Mouse (Mus musculus) stomach, embryonic 15.5 days (tissue): Measurements from ENCODE around the gene Actr8. TPM values are rescaled to one million over a fixed set of nuclear protein-coding genes. Genes with fewer than 3 reads are reported as not detected.

Experiments
- ATAC-seq: fragments of 200-750 bp; cut with Nextera tagmentation; 2 replicates; pipeline ENCODE4 v1.8.0; 2017; ENCODE audit warnings: low read depth, moderate number of reproducible peaks, moderate TSS enrichment; ENCODE audit not compliant: insufficient read depth, low FRiP score
- H3K27ac ChIP-seq: fragments of 300-500 bp; sonication (generic); 2 replicates; pipeline ENCODE4 v1.5.1; 2015; ENCODE audit warnings: mild to moderate bottlenecking, inconsistent platforms
- H3K27me3 ChIP-seq: fragments of 300-500 bp; sonication (generic); replicated peaks from 2 replicates; pipeline ENCODE4 v1.6.1; 2015; ENCODE audit warnings: inconsistent platforms
- H3K36me3 ChIP-seq: fragments of 300-500 bp; sonication (generic); 2 replicates; pipeline ENCODE4 v1.6.1; 2015; ENCODE audit warnings: inconsistent platforms
- H3K4me1 ChIP-seq: fragments of 300-500 bp; sonication (generic); 2 replicates; pipeline ENCODE4 v1.6.1; 2015; ENCODE audit warnings: inconsistent platforms
- H3K4me2 ChIP-seq: fragments of 300-500 bp; sonication (generic); 2 replicates; pipeline ENCODE4 v1.6.1; 2015; ENCODE audit warnings: mild to moderate bottlenecking, inconsistent platforms
- H3K4me3 ChIP-seq: fragments of 300-500 bp; sonication (generic); replicated peaks from 2 replicates; pipeline ENCODE4 v1.5.1; 2015; ENCODE audit warnings: inconsistent platforms
- H3K9ac ChIP-seq: fragments of 300-500 bp; sonication (generic); 2 replicates; pipeline ENCODE4 v1.6.1; 2015; ENCODE audit warnings: inconsistent platforms
- H3K9me3 ChIP-seq: fragments of 300-500 bp; sonication (generic); 2 replicates; pipeline ENCODE4 v1.6.1; 2016; ENCODE audit warnings: inconsistent platforms
- WGBS: fragments of 180-500 bp; shearing (Covaris S2); methylation state at CpG from one replicate; pipeline ENCODE4 v1.1.7; 2015; 5-methylcytosine and 5-hydroxymethylcytosine counted together
- polyA plus RNA-seq: library from polyadenylated mRNA; unstranded; fragments of >200 nt; fragmentation: Nextera tagmentation; extraction: Ambion mirVana; gene quantifications from 2 replicates; pipeline ENCODE4 v1.2.1, GENCODE M21; 2015

Actr8 gene
- polyA plus RNA-seq, 1 experiment from 2014 or later: 51.6 TPM

- H3K4me1 ChIP-seq: peaks cover 18% of the 10 kb centered on the region
- no peaks in the 10 kb centered on the region for H3K27me3 ChIP-seq
- H3K36me3 ChIP-seq: peaks cover 26% of the 10 kb centered on the region
- H3K4me2 ChIP-seq: peak within 1 kb of the TSS; percentile 64
- peak within 1 kb of the TSS; percentile 82 for H3K27ac ChIP-seq
- under 1% methylated on average over 49 of the region's 49 CpGs for WGBS
- peak within 1 kb of the TSS; percentile 84 for H3K9ac ChIP-seq
- peak; percentile 100 for ATAC-seq
- no peaks in the 10 kb centered on the region for H3K9me3 ChIP-seq
- peak within 1 kb of the TSS; percentile 96 for H3K4me3 ChIP-seq
Measured at GRCm38 (mm10) chr14:29968075-29968821, 9.9 kb upstream of the Actr8 start, which contains the start of gene Selenok. Gene Selenok, plus strand, starts transcription at chr14:29968308.

GRCm38 (mm10) chr14:29971446-29971845 is 6.7 kb upstream of the Actr8 start:
- peaks cover 18% of the 10 kb centered on the region for H3K4me1 ChIP-seq
- H3K9me3 ChIP-seq: no peaks in the 10 kb centered on the region
- no peak overlapping the region for H3K4me3 ChIP-seq
- 87% methylated on average over 7 of the region's 7 CpGs for WGBS
- H3K36me3 ChIP-seq: peaks cover 36% of the 10 kb centered on the region
- no peak overlapping the region for H3K4me2 ChIP-seq
- H3K27ac ChIP-seq: no peak overlapping the region
- no peak for ATAC-seq
- no peaks in the 10 kb centered on the region for H3K27me3 ChIP-seq
- H3K9ac ChIP-seq: no peak overlapping the region

- no peaks in the 10 kb centered on the region for H3K9me3 ChIP-seq
- no peak overlapping the region for H3K4me3 ChIP-seq
- H3K27ac ChIP-seq: no peak overlapping the region
- H3K4me2 ChIP-seq: no peak overlapping the region
- 75% methylated on average over 5 of the region's 5 CpGs for WGBS
- no peak for ATAC-seq
- peaks cover 36% of the 10 kb centered on the region for H3K36me3 ChIP-seq
- H3K9ac ChIP-seq: no peak overlapping the region
- H3K4me1 ChIP-seq: peaks cover 18% of the 10 kb centered on the region
- no peaks in the 10 kb centered on the region for H3K27me3 ChIP-seq
Measured at GRCm38 (mm10) chr14:29971993-29972392, 6.1 kb upstream of the Actr8 start.

GRCm38 (mm10) chr14:29976927-29977326 is 1.2 kb upstream of the Actr8 start:
- Histone ChIP-seq H3K4me1 (no peaks in the 10 kb centered on the region), H3K4me3 (no peak overlapping the region), H3K9ac (no peak overlapping the region), H3K27me3 (no peaks in the 10 kb centered on the region), H3K4me2 (no peak overlapping the region), H3K36me3 (peaks cover 37% of the 10 kb centered on the region), H3K27ac (no peak overlapping the region), H3K9me3 (no peaks in the 10 kb centered on the region)
- ATAC-seq: no peak
- WGBS: 95% methylated on average over 6 of the region's 6 CpGs

- no peak overlapping the region for H3K4me2 ChIP-seq
- H3K36me3 ChIP-seq: peaks cover 45% of the 10 kb centered on the region
- no peak overlapping the region for H3K9ac ChIP-seq
- H3K27ac ChIP-seq: no peak overlapping the region
- 94% methylated on average over 10 of the region's 10 CpGs for WGBS
- H3K4me1 ChIP-seq: no peaks in the 10 kb centered on the region
- H3K4me3 ChIP-seq: no peak overlapping the region
- no peaks in the 10 kb centered on the region for H3K27me3 ChIP-seq
- no peak for ATAC-seq
- H3K9me3 ChIP-seq: no peaks in the 10 kb centered on the region
Measured at GRCm38 (mm10) chr14:29980447-29981205, 2.5 kb downstream of the Actr8 start.

- no peak for ATAC-seq
- Histone ChIP-seq H3K4me2 (no peak overlapping the region), H3K36me3 (peaks cover 87% of the 10 kb centered on the region), H3K4me1 (no peaks in the 10 kb centered on the region), H3K9me3 (no peaks in the 10 kb centered on the region), H3K27ac (no peak overlapping the region), H3K9ac (no peak overlapping the region), H3K27me3 (no peaks in the 10 kb centered on the region), H3K4me3 (no peak overlapping the region)
- WGBS: 92% methylated on average over 4 of the region's 4 CpGs
Measured at GRCm38 (mm10) chr14:29986096-29986495, 8.0 kb downstream of the Actr8 start.

GRCm38 (mm10) chr14:29987276-29987675 is 9.1 kb downstream of the Actr8 start:
- Histone ChIP-seq H3K27ac (no peak overlapping the region), H3K36me3 (peaks cover 88% of the 10 kb centered on the region)

GRCm38 (mm10) chr14:29987739-29988138 is 9.6 kb downstream of the Actr8 start:
- ATAC-seq: no peak
- Histone ChIP-seq H3K27me3 (no peaks in the 10 kb centered on the region), H3K9ac (no peak overlapping the region), H3K36me3 (peaks cover 88% of the 10 kb centered on the region), H3K9me3 (no peaks in the 10 kb centered on the region), H3K4me2 (no peak overlapping the region), H3K4me3 (no peak overlapping the region), H3K27ac (no peak overlapping the region), H3K4me1 (no peaks in the 10 kb centered on the region)
- 91% methylated on average over 9 of the region's 9 CpGs for WGBS

More at GRCm38 (mm10) chr14:29987276-29987675, 9.1 kb downstream of the Actr8 start:
- Histone ChIP-seq H3K4me3 (no peak overlapping the region), H3K4me2 (no peak overlapping the region), H3K9ac (no peak overlapping the region), H3K9me3 (no peaks in the 10 kb centered on the region), H3K27me3 (no peaks in the 10 kb centered on the region), H3K4me1 (no peaks in the 10 kb centered on the region)
- 94% methylated on average over 6 of the region's 6 CpGs for WGBS
- no peak for ATAC-seq

GRCm38 (mm10) chr14:29988337-29988736 is 10.2 kb downstream of the Actr8 start:
- no peak overlapping the region for H3K27ac ChIP-seq
- H3K4me1 ChIP-seq: no peaks in the 10 kb centered on the region
- H3K4me3 ChIP-seq: no peak overlapping the region
- no peak overlapping the region for H3K9ac ChIP-seq
- peaks cover 93% of the 10 kb centered on the region for H3K36me3 ChIP-seq
- H3K4me2 ChIP-seq: no peak overlapping the region
- 94% methylated on average over 4 of the region's 4 CpGs for WGBS
- no peaks in the 10 kb centered on the region for H3K9me3 ChIP-seq
- no peaks in the 10 kb centered on the region for H3K27me3 ChIP-seq
- ATAC-seq: no peak

GRCm38 (mm10) chr14:29994976-29995375 is 16.8 kb downstream of the Actr8 start:
- ATAC-seq: no peak
- H3K4me1 ChIP-seq: no peaks in the 10 kb centered on the region
- peaks cover 51% of the 10 kb centered on the region for H3K36me3 ChIP-seq
- H3K9ac ChIP-seq: no peak overlapping the region
- H3K4me3 ChIP-seq: no peak overlapping the region
- H3K4me2 ChIP-seq: no peak overlapping the region
- WGBS: 91% methylated on average over 4 of the region's 4 CpGs
- no peaks in the 10 kb centered on the region for H3K9me3 ChIP-seq
- H3K27ac ChIP-seq: no peak overlapping the region
- H3K27me3 ChIP-seq: no peaks in the 10 kb centered on the region

- Histone ChIP-seq H3K36me3 (peaks cover 39% of the 10 kb centered on the region), H3K9me3 (no peaks in the 10 kb centered on the region), H3K27ac (no peak overlapping the region), H3K4me3 (no peak overlapping the region), H3K4me1 (no peaks in the 10 kb centered on the region), H3K9ac (no peak overlapping the region), H3K27me3 (no peaks in the 10 kb centered on the region), H3K4me2 (no peak overlapping the region)
- peak; percentile 87 for ATAC-seq
- 84% methylated on average over 11 of the region's 11 CpGs for WGBS
Measured at GRCm38 (mm10) chr14:29996000-29996751, 18.0 kb downstream of the Actr8 start.

- Histone ChIP-seq H3K4me3 (no peak overlapping the region), H3K9me3 (no peaks in the 10 kb centered on the region)
Measured at GRCm38 (mm10) chr14:29997345-29997744, 19.2 kb downstream of the Actr8 start.

More at GRCm38 (mm10) chr14:29997345-29997744, 19.2 kb downstream of the Actr8 start:
- H3K4me1 ChIP-seq: no peaks in the 10 kb centered on the region
- no peaks in the 10 kb centered on the region for H3K27me3 ChIP-seq
- H3K27ac ChIP-seq: no peak overlapping the region
- H3K4me2 ChIP-seq: no peak overlapping the region
- H3K9ac ChIP-seq: no peak overlapping the region
- no peak for ATAC-seq
- H3K36me3 ChIP-seq: peaks cover 29% of the 10 kb centered on the region
